Mouse (Mus musculus) heart, adult 8-10 months (tissue): ENCODE measurements around the gene Abcb1b. TPM values are rescaled to one million over a fixed set of nuclear protein-coding genes. Genes with fewer than 3 reads are reported as not detected.

ENCODE experiments used
- total RNA-seq, 4 experiments: library from RNA; stranded (reverse); gene quantifications; 2 replicates each; pipeline ENCODE4 v1.2.4; 2022

The Abcb1b gene
- total RNA-seq, 4 experiments from 2014 or later: 4.4 to 11.1 (median 6.0) TPM

Other genes starting within 250 kb of the Abcb1b start
- under 1 TPM; 0.26 to 0.66 (median 0.42) TPM for gene Rundc3b, start 175.2 kb upstream of the Abcb1b start, total RNA-seq
- gene Abcb1a, start 138.1 kb upstream of the Abcb1b start, total RNA-seq: 10 to 100 TPM in 2 of 4 experiments, 1 to 10 TPM in 2; 8.1 to 12.9 (median 9.4) TPM
- 10 to 100 TPM; 20.1 to 27.8 (median 21.8) TPM for gene Abcb4, start 95.6 kb downstream of the Abcb1b start, total RNA-seq
- 10 to 100 TPM; 19.7 to 23.7 (median 22.5) TPM for gene Crot, start 199.2 kb downstream of the Abcb1b start, total RNA-seq